Mouse (Mus musculus): ENCODE results near the gene Rps12.

- TF ChIP-seq CTCF (IDR thresholded peaks at IDR 0.05; ENCODE audit: control insufficient read depth, insufficient read depth, insufficient replicate concordance, low read depth, low read length) (no peak), POLR2A (IDR thresholded peaks at IDR 0.05; ENCODE audit: control insufficient read depth, low read depth, low read length) (no peak)
Measured at GRCm38 (mm10) chr10:23786040-23786439, 1.0 kb downstream of the Rps12 start.

All from testis, adult 2 months (tissue).